Mouse (Mus musculus): Measurements from ENCODE around the gene 3425401B19Rik. TPM values are rescaled to one million over a fixed set of nuclear protein-coding genes. Genes with fewer than 3 reads are reported as not detected.

The 3425401B19Rik gene
- polyA plus RNA-seq, 1 experiment: 0.08 TPM

GRCm38 (mm10) chr14:32683982-32684734 lies 935 bp downstream of the 3425401B19Rik start:
- H3K4me1 ChIP-seq (ENCODE audit: control insufficient read depth, insufficient read depth, low read length): peaks cover 4% of the 10 kb centered on the region
- TF ChIP-seq POLR2A (IDR thresholded peaks at IDR 0.05; ENCODE audit: borderline replicate concordance, insufficient read depth, low read length): no peak
- TF ChIP-seq CTCF (IDR thresholded peaks at IDR 0.05; ENCODE audit: borderline replicate concordance, insufficient read depth, low read depth, low read length): no peak
- H3K27me3 ChIP-seq (ENCODE audit: control insufficient read depth, insufficient read depth, low read length): no peaks in the 10 kb centered on the region
- peak in 1 of 2 experiments; percentile 9 for DNase-seq
- no peak overlapping the region for H3K27ac ChIP-seq (ENCODE audit: insufficient read depth, low read length)
- WGBS: 42% methylated on average over 19 of the region's 19 CpGs
- no peak overlapping the region for H3K4me3 ChIP-seq (replicated peaks; ENCODE audit: insufficient read depth, low read depth, low read length)

- H3K4me1 ChIP-seq (ENCODE audit: control insufficient read depth, insufficient read depth, low read length): peaks cover 4% of the 10 kb centered on the region
- WGBS: 5% methylated on average over 19 of the region's 19 CpGs
- no peak overlapping the region for H3K27ac ChIP-seq (ENCODE audit: insufficient read depth, low read length)
- TF ChIP-seq POLR2A (IDR thresholded peaks at IDR 0.05; ENCODE audit: borderline replicate concordance, insufficient read depth, low read length) (no peak), CTCF (IDR thresholded peaks at IDR 0.05; ENCODE audit: borderline replicate concordance, insufficient read depth, low read depth, low read length) (no peak)
- peak; percentile 49 to 58 for DNase-seq
- H3K27me3 ChIP-seq (ENCODE audit: control insufficient read depth, insufficient read depth, low read length): no peaks in the 10 kb centered on the region
- H3K4me3 ChIP-seq (replicated peaks; ENCODE audit: insufficient read depth, low read depth, low read length): peak overlapping the region; percentile 27
Measured at GRCm38 (mm10) chr14:32683251-32683838, 1.7 kb downstream of the 3425401B19Rik start.

GRCm38 (mm10) chr14:32682536-32682935 lies 2.6 kb downstream of the 3425401B19Rik start:
- Histone ChIP-seq H3K27ac (ENCODE audit: insufficient read depth, low read length) (no peak overlapping the region), H3K4me3 (replicated peaks; ENCODE audit: insufficient read depth, low read depth, low read length) (no peak overlapping the region), H3K4me1 (ENCODE audit: control insufficient read depth, insufficient read depth, low read length) (peaks cover 4% of the 10 kb centered on the region), H3K27me3 (ENCODE audit: control insufficient read depth, insufficient read depth, low read length) (no peaks in the 10 kb centered on the region)
- DNase-seq: no peak
- 93% methylated on average over 12 of the region's 12 CpGs for WGBS
- no peak for TF ChIP-seq CTCF (IDR thresholded peaks at IDR 0.05; ENCODE audit: borderline replicate concordance, insufficient read depth, low read depth, low read length)

DNA sequence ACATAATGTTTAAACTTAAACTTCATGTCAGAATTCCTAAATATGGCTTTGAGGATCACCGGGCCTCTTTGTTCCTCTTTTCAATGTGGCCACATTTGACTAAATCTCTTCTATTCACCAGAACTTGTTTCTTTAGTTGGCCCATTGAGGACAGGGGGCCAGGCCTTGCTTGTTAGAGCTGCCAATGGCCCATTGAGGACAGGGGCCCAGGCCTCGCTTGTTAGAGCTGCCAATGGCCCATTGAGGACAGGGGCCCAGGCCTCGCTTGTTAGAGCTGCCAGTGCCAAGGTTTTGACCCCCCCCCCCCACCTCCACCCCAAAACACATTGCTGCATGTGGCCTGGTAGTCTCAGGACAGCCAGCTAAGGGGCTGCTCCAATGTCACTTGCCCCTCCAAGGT lies 3.5 kb downstream of the 3425401B19Rik start:
- Histone ChIP-seq H3K4me3 (replicated peaks; ENCODE audit: insufficient read depth, low read depth, low read length) (no peak overlapping the region), H3K27me3 (ENCODE audit: control insufficient read depth, insufficient read depth, low read length) (no peaks in the 10 kb centered on the region), H3K4me1 (ENCODE audit: control insufficient read depth, insufficient read depth, low read length) (peaks cover 4% of the 10 kb centered on the region), H3K27ac (ENCODE audit: insufficient read depth, low read length) (no peak overlapping the region)
- no peak for DNase-seq
- TF ChIP-seq POLR2A (IDR thresholded peaks at IDR 0.05; ENCODE audit: borderline replicate concordance, insufficient read depth, low read length): no peak
- TF ChIP-seq CTCF (IDR thresholded peaks at IDR 0.05; ENCODE audit: borderline replicate concordance, insufficient read depth, low read depth, low read length): no peak
- 96% methylated on average over 3 of the region's 3 CpGs for WGBS

GRCm38 (mm10) chr14:32678565-32678964 lies 6.5 kb downstream of the 3425401B19Rik start:
- H3K4me1 ChIP-seq (ENCODE audit: control insufficient read depth, insufficient read depth, low read length): no peaks in the 10 kb centered on the region; the same call in 1 of the 2 replicates
- no peak for DNase-seq
- 70% methylated on average over 3 of the region's 3 CpGs for WGBS
- H3K4me3 ChIP-seq (replicated peaks; ENCODE audit: insufficient read depth, low read depth, low read length): no peak overlapping the region
- no peak overlapping the region for H3K27ac ChIP-seq (ENCODE audit: insufficient read depth, low read length)
- no peak for TF ChIP-seq CTCF (IDR thresholded peaks at IDR 0.05; ENCODE audit: borderline replicate concordance, insufficient read depth, low read depth, low read length)
- TF ChIP-seq POLR2A (IDR thresholded peaks at IDR 0.05; ENCODE audit: borderline replicate concordance, insufficient read depth, low read length): no peak
- H3K27me3 ChIP-seq (ENCODE audit: control insufficient read depth, insufficient read depth, low read length): no peaks in the 10 kb centered on the region

- Histone ChIP-seq H3K27ac (ENCODE audit: insufficient read depth, low read length) (no peak overlapping the region), H3K4me3 (replicated peaks; ENCODE audit: insufficient read depth, low read depth, low read length) (no peak overlapping the region), H3K4me1 (ENCODE audit: control insufficient read depth, insufficient read depth, low read length) (no peaks in the 10 kb centered on the region), H3K27me3 (ENCODE audit: control insufficient read depth, insufficient read depth, low read length) (no peaks in the 10 kb centered on the region)
- WGBS: 35% methylated on average over 3 of the region's 3 CpGs
- no peak for DNase-seq
- no peak for TF ChIP-seq POLR2A (IDR thresholded peaks at IDR 0.05; ENCODE audit: borderline replicate concordance, insufficient read depth, low read length)
- TF ChIP-seq CTCF (IDR thresholded peaks at IDR 0.05; ENCODE audit: borderline replicate concordance, insufficient read depth, low read depth, low read length): no peak
Measured at GRCm38 (mm10) chr14:32673178-32673577, 11.9 kb downstream of the 3425401B19Rik start.

DNA sequence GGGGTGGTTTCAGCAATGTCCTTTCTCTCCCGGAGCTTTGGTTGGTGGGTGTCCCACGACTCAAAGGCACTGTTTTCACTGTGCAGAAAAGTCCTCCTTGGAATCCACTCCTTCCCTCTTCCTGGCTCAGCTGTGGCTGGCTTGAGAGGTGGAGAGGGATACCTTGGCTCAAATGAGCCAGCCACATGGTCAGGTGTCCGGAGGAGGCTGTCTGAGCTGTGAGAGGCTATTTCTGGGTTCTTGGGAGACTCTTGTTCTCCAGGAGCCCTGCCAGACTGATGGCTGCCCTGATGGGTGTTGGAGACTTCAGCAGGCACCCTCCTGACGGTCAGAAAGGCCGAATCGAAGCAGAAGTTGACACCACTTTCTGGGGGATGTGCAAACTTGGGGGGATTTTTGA lies 22.0 kb downstream of the 3425401B19Rik start:
- Histone ChIP-seq H3K27me3 (ENCODE audit: control insufficient read depth, insufficient read depth, low read length) (no peaks in the 10 kb centered on the region; the same call in 1 of the 2 replicates), H3K4me3 (replicated peaks; ENCODE audit: insufficient read depth, low read depth, low read length) (no peak overlapping the region), H3K4me1 (ENCODE audit: control insufficient read depth, insufficient read depth, low read length) (no peaks in the 10 kb centered on the region), H3K27ac (ENCODE audit: insufficient read depth, low read length) (no peak overlapping the region)
- TF ChIP-seq POLR2A (IDR thresholded peaks at IDR 0.05; ENCODE audit: borderline replicate concordance, insufficient read depth, low read length): no peak
- TF ChIP-seq CTCF (IDR thresholded peaks at IDR 0.05; ENCODE audit: borderline replicate concordance, insufficient read depth, low read depth, low read length): no peak
- WGBS: 71% methylated on average over 6 of the region's 6 CpGs
- no peak for DNase-seq

- Histone ChIP-seq H3K27ac (ENCODE audit: insufficient read depth, low read length) (no peak overlapping the region), H3K4me3 (replicated peaks; ENCODE audit: insufficient read depth, low read depth, low read length) (no peak overlapping the region), H3K27me3 (ENCODE audit: control insufficient read depth, insufficient read depth, low read length) (no peaks in the 10 kb centered on the region), H3K4me1 (ENCODE audit: control insufficient read depth, insufficient read depth, low read length) (no peaks in the 10 kb centered on the region)
- TF ChIP-seq POLR2A (IDR thresholded peaks at IDR 0.05; ENCODE audit: borderline replicate concordance, insufficient read depth, low read length) (no peak), CTCF (IDR thresholded peaks at IDR 0.05; ENCODE audit: borderline replicate concordance, insufficient read depth, low read depth, low read length) (no peak)
- DNase-seq: no peak
- 71% methylated on average over 9 of the region's 9 CpGs for WGBS
Measured at GRCm38 (mm10) chr14:32659781-32660180, 25.3 kb downstream of the 3425401B19Rik start.
